Mouse (Mus musculus): ENCODE results near the gene Large2. TPM values are rescaled to one million over a fixed set of nuclear protein-coding genes. Genes with fewer than 3 reads are reported as not detected.

Large2 gene
- total RNA-seq, 2 experiments from 2014 or later, result 0.42 to 0.77 TPM

DNA sequence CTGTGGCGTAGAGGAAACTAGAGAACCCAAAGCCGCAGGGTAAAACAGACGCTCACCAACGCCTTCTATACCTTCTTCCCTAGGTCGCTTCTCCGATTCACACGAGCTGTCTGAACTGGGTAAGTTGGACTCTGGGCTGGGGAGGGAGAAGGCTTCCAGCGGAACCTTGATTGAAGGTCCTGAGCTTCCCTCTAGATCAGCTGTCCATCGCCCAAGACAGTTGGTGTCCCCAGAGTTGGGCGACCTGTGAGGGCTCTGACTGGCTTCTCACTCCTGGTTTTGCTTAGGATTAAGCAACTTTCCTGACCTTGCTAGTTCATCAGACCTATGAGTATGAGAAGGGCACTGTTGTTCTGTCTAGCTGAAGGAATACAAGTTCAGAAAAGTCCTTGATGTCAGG lies 1.1 kb upstream of the Large2 start:
- no peak for DNase-seq (ENCODE audit: low spot score in 2 of 2)
- intact Hi-C loops (cut with DNase I), result loop anchor here (10.0 kb wide), 1 partner anchor 391 kb away; no protein-coding TSS in a partner anchor

DNA sequence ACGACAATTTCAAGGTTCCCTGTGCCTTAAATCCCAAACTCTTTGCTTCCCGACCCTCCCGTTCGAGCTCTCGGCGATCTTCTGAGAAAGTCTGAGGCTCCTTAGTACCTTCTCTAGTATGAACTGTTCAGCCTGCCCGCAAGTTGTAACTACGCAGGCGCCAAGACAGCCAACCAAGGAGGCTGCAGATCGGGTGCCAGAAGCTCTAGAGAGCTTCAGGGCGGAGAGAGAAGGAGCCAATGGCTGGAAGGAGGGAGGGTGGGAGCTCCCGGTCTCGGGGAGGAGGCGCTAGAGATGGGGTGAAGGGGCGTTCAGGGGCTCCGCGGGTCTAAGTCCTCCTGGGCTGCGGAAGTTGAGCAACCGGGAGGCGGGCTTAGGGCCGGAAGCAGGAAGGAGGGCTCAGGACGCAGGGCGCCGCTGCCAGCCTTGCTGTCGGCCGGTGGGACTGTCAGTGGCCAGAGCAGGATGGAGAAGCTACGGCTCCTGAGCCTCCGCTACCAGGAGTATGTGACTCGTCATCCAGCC lies 492 bp upstream of the Large2 start:
- peak; percentile 94 to 98 for DNase-seq (ENCODE audit: low spot score in 2 of 2)
- intact Hi-C loops (cut with DNase I), result loop anchor here (10.0 kb wide), 1 partner anchor 390 kb away; no protein-coding TSS in a partner anchor

DNA sequence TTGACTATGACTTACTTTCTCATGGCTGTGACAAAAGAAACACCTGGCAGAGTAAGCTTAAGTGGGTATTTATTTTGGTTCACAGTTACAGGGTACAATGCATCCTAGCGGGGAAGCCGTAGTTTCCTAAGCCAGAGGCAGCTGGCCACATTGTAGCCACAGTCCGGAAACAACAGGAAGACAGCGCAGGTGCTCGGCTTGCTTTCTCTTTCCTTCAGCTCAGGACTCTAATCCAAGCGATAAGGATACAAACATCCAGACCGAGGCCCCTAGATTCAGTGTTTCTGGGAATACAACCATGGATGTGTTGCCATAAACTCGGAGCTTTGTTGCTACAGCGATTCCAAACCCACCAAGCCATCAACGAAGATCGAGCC lies 1.2 kb downstream of the Large2 start:
- intact Hi-C loops (cut with DNase I), result loop anchor here (10.0 kb wide), 1 partner anchor 389 kb away; no protein-coding TSS in a partner anchor
- no peak for DNase-seq (ENCODE audit: low spot score in 2 of 2)

DNA sequence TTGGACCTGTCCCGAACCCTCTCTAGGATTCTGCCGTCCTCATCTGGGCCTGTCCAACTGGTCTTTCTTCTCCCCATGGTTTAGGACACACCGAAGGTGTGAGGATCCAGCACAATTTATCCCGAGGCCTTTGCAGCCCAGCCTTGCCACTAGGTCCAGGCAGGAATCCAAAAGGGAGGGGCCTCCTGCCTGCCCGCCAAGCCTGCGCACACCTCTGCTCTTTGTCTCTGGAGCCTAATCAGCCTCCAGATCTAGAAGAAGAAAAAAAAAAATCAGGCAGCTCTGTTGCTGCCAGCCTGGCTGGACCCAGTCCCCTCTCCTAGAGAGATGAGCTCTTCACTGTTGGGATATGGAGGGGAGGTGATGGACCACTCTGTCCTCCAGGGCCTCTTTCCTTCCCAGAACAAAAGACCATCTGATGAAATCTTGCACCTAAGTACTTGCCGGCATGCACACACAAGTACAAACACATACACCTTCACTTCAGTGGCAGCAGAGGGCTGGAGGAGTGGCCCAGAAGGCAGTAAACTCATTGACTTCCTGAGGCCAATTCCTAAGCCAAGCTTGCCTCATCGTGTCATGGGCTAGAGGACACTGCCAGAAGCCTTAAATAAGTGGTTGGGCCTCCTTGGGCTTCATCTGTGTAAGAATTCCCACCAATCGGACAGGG lies 1.8 kb downstream of the Large2 start:
- intact Hi-C loops (cut with DNase I), result loop anchor here (10.0 kb wide), 1 partner anchor 388 kb away; no protein-coding TSS in a partner anchor
- DNase-seq (ENCODE audit: low spot score in 2 of 2), result no peak

DNA sequence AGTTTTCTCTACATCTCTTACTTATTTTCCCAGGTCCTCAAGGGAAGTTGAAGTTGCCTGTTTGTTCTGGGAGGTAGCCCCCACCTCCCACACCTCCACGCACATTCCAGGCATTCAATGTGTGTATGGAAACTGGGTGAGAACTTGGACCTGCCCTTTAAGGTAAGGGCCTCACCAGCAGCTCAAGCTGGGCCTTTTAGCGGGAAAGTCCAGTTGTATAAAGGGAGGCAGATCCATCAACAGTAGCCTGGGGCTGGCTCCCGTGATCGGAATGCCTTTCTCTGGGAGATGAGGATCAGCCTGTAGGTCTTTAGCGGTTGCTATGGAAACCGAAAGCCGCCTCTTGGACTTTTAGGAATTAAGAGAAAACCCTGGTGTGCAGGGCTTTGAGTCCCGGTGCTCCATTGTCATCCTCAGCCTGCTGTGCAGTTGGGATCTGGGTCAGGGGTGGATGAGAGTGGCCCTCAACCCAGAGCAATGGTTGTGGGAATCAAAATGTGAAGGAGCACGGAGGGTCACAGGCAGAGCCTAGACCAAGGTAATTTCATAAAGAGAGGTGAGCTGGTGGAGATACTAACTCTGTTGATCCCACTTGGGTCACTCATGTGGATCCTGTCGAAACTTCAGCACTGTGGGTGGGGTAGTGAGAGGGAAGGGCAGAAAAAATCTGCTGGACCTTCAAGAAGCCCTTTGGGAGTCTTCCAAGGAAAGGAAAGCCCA lies 2.5 kb downstream of the Large2 start:
- intact Hi-C loops (cut with DNase I), result loop anchor here (10.0 kb wide), 1 partner anchor 387 kb away; no protein-coding TSS in a partner anchor
- no peak for DNase-seq (ENCODE audit: low spot score in 2 of 2)

DNA sequence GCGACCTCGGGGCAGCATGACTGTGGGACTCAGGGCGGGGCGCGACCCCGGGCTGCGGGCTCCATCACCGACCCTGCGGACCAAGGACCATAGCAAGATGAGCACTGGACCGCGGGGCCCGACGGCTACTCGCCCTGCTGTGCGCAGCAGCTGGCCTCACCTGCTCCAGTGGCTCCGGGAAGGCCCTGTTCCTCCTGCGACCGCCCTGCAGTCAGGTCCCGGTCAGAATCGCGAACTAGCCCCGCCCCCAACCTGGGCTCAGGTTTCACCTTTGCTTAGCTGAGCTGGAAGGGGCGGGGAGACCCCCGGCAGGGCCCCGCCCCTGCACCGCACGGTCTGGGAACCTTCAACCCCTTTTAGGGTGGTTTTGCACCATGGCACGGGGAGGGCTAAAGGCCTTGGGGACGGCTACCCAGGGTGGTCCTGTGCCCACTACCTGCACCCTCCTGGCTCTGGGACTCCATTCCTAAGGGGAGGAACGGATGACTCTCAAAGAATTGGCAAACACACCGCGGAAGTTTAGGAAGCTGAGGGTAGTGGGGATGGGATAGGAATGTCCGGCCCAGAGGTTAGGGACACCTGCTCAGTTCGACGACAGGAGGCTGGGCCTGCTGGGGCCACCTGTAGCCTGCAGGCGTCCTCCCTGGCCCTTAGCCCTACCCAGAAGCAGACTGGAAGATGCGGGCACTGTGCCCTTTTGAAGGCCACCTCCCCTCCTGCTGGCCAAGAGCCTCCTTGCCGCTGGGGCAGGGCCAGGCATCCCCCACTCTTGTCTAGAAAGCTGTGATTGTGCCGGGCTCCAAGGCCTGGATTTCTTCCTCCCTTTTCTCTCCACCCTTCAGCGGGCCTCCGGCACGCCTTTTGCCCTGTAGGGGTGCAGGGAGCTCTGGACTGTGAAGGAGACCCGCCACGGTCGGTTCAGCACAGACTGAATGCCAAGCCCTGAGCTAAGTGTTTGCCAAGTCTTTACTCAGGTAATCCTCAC lies 3.6 kb downstream of the Large2 start:
- intact Hi-C loops (cut with DNase I), result loop anchor here (10.0 kb wide), 1 partner anchor 386 kb away; no protein-coding TSS in a partner anchor
- no peak for DNase-seq (ENCODE audit: low spot score in 2 of 2)

DNA sequence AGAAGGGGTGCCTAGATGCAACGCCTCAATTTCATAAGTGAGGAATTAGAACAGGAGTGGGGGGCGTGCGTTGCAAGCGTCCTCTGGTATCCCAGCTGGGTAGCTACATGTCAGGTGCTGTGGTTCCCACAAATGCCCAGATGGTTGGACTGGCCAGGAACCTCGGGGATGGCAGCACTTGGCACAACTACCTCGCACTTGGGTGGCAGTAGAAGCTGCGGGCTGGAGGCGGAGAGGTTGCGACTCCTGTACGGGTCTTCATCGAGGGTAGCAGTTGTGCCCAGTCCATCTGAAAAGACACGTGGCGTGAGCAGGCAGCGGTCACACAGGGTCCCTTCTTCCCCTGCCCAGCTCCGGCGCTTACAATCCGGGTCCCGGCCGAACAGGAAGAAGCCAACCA lies 4.3 kb downstream of the Large2 start:
- intact Hi-C loops (cut with DNase I), result loop anchor here (10.0 kb wide), 1 partner anchor 386 kb away; no protein-coding TSS in a partner anchor
- DNase-seq (ENCODE audit: low spot score in 2 of 2), result no peak

DNA sequence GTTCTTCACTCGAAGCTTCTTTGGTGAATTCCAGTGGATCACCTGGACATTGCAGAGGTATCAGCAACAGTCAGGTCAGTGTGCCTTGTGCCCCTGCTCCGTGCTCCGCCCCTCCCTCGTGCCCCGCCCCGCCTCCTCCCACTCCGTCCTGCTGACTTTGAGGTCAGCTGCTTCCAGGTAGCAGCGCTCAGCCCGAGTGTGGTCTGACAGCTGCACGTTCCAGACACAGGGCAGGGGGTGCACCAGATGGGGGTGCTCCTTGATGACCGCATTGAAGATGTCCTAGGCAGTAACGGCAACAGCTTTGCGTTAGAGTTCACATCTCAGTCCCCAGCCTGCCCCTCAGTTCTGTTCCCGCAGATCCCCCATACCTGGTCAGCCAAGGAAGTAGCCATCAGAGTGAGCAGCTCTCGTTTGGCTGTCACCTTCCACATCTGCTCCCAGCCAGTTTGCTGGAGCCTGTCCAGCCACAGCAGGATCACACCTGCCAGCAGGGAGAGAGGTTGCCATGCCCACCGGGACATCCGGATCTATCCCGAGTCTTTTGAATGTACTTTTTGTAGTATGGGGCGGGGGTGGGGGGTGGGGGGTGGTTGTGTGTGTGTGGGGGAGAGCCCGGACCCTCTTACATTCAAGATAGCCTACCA lies 7.2 kb downstream of the Large2 start:
- no peak for DNase-seq (ENCODE audit: low spot score in 2 of 2)
- intact Hi-C loops (cut with DNase I), result no loop called here

DNA sequence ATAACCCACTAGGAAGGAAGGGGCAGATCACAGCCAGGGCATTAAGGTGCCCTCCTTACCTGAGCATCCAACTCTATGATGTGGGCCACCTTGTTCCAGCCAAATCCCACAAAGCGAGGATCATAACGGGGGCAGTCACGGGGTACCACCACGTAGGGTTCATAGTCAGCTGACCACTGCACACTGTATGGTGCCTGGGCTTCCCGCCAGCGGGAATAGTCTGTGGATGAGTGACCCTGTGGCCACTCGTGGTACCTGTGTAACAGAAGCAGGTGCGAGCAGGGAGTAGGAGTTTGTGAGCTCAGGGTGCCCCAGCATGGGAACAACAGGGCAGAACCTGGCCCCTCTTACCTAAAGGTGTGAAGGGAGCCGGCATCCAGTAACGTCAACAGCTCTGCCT lies 9.1 kb downstream of the Large2 start:
- intact Hi-C loops (cut with DNase I), result no loop called here
- DNase-seq (ENCODE audit: low spot score in 2 of 2), result no peak

DNA sequence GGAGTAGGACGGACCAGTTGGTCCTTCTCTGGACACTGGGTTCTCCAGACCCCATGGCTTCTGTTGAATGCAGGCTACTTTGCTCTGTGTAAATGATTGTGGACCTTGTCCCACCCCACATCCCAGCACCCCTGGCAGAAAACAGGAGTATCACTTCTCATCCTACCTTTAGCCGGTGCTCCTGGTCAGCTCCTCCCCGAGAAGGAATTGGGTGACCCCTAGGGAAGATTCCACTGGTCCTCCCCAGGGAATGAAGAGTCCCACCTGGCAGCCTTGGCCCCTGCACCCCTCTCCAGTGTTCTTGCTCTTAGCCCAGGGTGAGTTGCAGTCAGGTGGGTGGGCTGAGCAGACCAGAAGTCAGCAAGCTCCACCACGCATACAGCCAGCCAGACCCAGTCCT lies 10.6 kb downstream of the Large2 start:
- no peak for DNase-seq (ENCODE audit: low spot score in 2 of 2)
- intact Hi-C loops (cut with DNase I), result no loop called here

DNA sequence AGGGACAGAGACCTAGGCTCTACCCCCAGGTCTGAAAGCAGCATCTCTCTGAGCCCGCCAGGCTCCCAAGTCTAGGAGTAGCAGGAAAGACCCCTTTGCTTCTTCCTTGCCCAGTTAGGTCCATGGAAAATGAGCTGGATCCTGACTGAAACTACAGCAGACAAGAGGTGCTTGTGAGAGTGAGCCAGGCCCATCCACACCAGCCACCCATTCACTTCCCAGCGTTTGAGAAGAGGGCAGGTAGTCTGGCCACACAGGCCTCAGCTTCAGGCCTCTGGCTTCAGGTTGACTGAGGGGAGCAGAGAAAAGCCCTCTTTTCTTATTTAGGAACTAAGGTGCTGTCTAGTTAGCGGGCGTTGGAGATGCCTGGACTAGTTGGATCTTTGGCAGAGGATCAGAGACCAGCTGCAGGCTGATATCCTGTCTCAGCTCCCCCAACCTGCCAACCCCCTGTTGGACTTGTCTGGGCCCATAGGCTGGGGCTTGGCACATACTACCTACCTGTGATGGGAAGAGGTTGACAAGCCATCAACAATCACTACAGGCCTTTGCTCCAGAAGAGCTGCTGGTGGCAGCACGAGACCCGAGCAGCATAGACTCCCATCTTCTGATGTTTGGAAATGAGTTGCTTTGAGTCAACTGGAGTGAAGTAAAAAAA lies 12.0 kb downstream of the Large2 start:
- intact Hi-C loops (cut with DNase I), result no loop called here
- no peak for DNase-seq (ENCODE audit: low spot score in 2 of 2)

DNA sequence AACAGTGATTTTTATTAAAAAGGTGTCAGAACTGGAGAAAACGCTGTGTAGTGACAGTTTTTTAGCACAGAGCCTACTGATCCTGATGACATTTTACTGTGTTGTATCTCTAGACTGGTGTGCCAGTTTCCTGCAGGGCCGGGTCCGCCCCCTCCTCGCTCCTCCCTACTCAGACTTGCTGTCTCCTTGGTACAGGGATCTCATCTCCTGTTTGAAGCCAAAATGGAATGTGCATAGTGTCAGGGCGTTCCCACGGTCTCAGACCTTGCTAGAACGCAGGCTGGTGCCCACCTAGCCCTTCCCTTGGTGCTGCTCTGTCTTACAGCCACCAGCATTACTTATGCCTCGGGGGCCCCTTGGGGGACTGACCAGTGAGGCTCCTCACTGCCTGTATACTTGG lies 12.9 kb downstream of the Large2 start:
- DNase-seq (ENCODE audit: low spot score in 2 of 2), result no peak
- intact Hi-C loops (cut with DNase I), result no loop called here

DNA sequence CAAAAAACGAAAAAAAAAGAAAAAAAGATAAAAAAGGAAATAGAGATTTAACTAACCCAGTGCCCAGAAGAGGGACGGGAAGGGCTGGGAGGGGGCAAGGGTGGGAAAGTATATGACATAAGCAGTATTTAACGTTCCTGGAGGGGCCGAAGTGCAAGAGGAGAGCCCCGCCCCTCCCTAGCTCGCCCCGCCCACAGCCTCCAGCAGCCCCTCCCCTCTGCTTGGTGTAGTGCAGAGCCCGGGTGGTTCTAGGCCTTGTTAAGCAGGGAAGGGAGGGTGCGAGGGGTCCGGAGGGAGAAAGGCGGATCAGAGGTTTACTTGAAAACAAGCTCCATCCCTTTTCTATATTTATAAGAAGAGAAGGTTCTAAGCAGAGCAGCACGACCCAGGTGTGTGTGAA lies 13.8 kb downstream of the Large2 start:
- DNase-seq (ENCODE audit: low spot score in 2 of 2), result no peak
- intact Hi-C loops (cut with DNase I), result no loop called here

DNA sequence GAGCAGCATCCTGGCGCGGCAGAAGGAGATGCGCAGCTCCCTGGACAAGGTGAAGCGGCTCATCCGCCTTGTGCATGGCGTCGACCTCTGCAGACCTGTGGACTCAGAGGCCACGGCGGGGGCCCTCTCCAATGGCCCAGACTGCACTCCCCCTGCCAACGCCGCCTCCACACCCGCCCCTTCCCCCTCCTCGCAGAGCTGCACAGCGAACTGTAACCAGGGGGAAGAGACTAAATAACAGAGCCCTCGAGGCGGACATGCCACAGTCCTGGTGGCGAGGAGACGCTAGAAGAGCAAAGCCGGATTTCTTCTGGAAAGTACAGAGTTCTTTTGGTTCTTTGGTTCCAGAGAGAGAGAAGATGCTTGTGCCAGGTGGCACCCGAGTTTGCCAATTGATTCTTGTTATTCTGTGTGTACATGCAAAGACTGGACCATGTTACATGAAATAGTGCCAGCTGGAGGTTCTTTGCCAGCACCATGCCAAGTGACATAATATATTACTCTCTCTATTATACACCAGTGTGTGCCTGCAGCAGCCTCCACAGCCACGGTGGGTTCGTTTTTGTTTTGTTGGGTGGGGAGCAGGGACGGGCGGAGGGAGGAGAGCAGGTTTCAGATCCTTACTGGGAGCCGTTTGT lies 14.4 kb downstream of the Large2 start:
- intact Hi-C loops (cut with DNase I), result no loop called here
- DNase-seq (ENCODE audit: low spot score in 2 of 2), result no peak

DNA sequence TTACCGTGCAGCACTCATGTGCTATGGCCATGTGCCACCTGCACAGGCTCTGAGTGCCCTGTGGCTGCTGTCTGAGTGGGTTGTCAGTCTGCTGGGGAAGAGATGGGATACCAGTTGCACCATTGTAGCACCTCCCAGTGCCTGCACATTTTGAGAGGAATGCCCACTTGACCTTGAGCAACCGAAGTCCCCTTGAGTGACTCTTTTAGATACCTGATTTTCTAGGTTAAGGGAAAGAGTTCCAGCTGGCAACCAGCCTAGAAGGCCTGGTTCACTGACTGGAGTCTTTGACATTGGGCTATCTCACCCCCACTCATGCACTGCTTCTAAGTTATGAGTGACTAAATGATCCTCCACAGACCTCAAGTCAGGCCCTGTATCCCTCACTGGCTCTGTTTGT lies 15.4 kb downstream of the Large2 start:
- intact Hi-C loops (cut with DNase I), result no loop called here
- DNase-seq (ENCODE audit: low spot score in 2 of 2), result no peak

DNA sequence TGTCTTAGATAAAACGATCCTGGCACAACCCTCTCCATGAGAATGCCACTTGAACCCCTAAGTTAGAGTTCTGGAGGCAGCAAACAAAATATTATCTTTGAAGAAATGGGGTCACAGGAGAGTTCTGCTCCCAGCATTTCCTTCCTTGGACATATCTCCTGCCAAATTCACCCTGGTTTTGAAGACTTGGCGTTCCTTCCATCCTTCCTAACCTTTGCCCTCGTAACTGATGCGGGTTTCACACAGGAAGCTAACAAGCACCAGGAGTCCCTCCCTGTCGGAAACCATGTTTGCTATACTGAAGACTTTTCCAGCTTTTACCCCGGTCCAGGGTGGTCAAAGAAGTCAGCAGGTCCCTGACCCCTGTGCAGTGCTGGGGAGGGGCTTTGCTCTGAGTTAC lies 20.4 kb downstream of the Large2 start:
- DNase-seq (ENCODE audit: low spot score in 2 of 2), result no peak
- intact Hi-C loops (cut with DNase I), result no loop called here

DNA sequence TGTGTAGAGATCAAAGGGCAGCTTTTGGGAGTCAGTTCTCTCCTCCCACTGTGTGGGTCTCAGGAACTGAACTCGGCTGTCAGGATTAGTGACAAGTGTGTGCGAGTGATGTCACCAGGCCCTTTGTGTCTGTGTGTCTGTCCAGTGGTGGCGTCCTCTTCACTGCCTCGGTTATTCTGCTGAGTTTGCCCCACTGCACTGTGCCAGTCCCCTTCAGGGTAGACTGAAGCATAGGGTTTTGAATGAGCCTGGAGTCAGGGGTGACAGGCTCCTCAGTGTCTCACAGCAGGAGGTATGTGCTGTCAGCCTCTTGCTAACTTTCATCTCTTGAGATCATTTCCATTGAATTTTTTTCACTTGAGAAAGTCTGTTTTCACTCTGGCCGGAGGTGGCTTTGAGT lies 21.3 kb downstream of the Large2 start:
- DNase-seq (ENCODE audit: low spot score in 2 of 2), result no peak
- intact Hi-C loops (cut with DNase I), result no loop called here

DNA sequence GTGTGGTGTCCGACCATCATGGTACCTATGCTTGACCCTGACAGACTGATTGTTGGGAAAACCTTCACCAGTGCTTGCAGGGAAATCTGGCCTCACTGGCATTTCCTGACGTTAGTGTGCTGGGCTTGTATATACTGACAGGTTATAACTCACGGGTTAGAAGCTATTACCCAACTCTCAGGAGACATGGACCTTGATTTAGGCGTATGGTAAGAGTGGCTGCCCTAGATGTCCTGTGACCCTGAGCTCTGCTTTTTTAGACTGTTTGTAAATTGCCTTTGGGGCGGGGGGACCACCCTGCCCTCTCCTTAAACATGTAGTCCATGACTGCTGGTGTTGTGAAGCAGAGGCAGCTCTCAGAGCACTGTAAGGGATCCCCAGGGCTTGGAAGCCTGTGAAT lies 24.0 kb downstream of the Large2 start:
- intact Hi-C loops (cut with DNase I), result no loop called here
- DNase-seq (ENCODE audit: low spot score in 2 of 2), result no peak
